In the genomic region with DNA sequence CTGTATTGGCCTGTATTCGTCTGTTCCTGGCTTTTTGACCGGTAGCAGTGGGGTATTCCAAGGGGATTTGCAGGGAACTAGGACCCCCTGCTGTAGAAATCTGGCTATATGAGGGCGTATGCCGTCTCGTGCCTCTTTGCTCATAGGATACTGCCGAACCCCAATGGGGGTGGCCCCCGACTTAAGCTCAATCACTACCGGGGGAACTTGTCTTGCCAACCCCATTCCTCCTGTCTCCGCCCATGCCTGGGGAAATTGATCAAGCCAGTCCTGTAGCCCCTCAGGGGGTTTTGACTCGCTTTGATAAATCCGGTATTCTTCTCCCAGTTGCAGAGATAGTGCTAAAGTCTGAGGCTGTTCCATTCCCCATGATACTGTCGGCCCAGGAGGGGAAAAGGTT, we compare ENCODE assay signal across 8 mouse cellular contexts.
A peak's percentile ranks its signal among the peaks of the same experiment; 100 is the strongest.
DNase-seq lines count a peak whose midpoint lies in the region; ATAC-seq lines count a peak whose summit lies in the region.
"Had no signal": no experiment of that assay in that cellular context is flagged by ENCODE, and none has a peak within 500 bp of the region (broad histone marks: within the 10 kb centered on the region; RNA-seq: fewer than 3 reads in every experiment).

No protein-coding gene starts in this region.

- H3K4me2 ChIP-seq in liver, embryonic 12.5 days = no peak overlapping the region
- H3K4me2 ChIP-seq in liver, embryonic 15.5 days = no peak overlapping the region

- 57% methylated on average over 12 of the region's 12 CpGs for WGBS in liver, embryonic 12.5 days (ENCODE audit: insufficient replicate concordance)
- 56% methylated on average over 12 of the region's 12 CpGs for WGBS in liver, embryonic 15.5 days (ENCODE audit: insufficient replicate concordance)

- peak; percentile 16 for DNase-seq in liver
- peak; percentile 11 for DNase-seq in embryo, embryonic 10.5 days (ENCODE audit: low spot score)
- peak; percentile 8 to 18 for DNase-seq in thymus, postnatal 10 days (ENCODE audit: low spot score in 2 of 2)
- DNase-seq in cerebellum, postnatal 14 days = no peak

- H3K4me3 ChIP-seq in liver, embryonic 12.5 days = no peak overlapping the region
- H3K4me3 ChIP-seq in liver, embryonic 15.5 days (replicated peaks) = no peak overlapping the region
- H3K4me3 ChIP-seq: megakaryocyte, embryonic 14.5 days had no signal

- H3K27me3 ChIP-seq in liver, embryonic 12.5 days (replicated peaks) = peaks cover 11% of the 10 kb centered on the region; the same call in 1 of the 2 replicates
- no peaks in the 10 kb centered on the region; the same call in 1 of the 2 replicates for H3K27me3 ChIP-seq in liver, embryonic 15.5 days
- H3K27me3 ChIP-seq: megakaryocyte, embryonic 14.5 days had no signal

- no peak overlapping the region for H3K9ac ChIP-seq in liver, embryonic 12.5 days
- H3K9ac ChIP-seq in liver, embryonic 15.5 days = no peak overlapping the region

- no peaks in the 10 kb centered on the region for H3K4me1 ChIP-seq in liver, embryonic 12.5 days
- no peaks in the 10 kb centered on the region for H3K4me1 ChIP-seq in liver, embryonic 15.5 days (replicated peaks)
- H3K4me1 ChIP-seq: megakaryocyte, embryonic 14.5 days had no signal

- ATAC-seq in liver, embryonic 12.5 days = no peak; the same call in 1 of the 2 replicates
- ATAC-seq in granulocyte monocyte progenitor cell, adult 5-6 weeks (replicated peaks; ENCODE audit: poor library complexity, severe bottlenecking) = peak; percentile 9; the same call in 1 of the 2 replicates
- ATAC-seq in liver, embryonic 15.5 days (ENCODE audit: insufficient read depth) = 0 out of 2 replicates have a peak, but pooled peaks have one; percentile 7

- H3K27ac ChIP-seq in liver, embryonic 12.5 days = no peak overlapping the region
- H3K27ac ChIP-seq in liver, embryonic 15.5 days (replicated peaks) = no peak overlapping the region

- peaks cover 77% of the 10 kb centered on the region for H3K9me3 ChIP-seq in liver, embryonic 12.5 days (replicated peaks)
- peaks cover 72% of the 10 kb centered on the region for H3K9me3 ChIP-seq in liver, embryonic 15.5 days (replicated peaks)

- peaks cover 27% of the 10 kb centered on the region for H3K36me3 ChIP-seq in liver, embryonic 12.5 days
- peaks cover 3% of the 10 kb centered on the region; the same call in 1 of the 2 replicates for H3K36me3 ChIP-seq in liver, embryonic 15.5 days (replicated peaks)

Comparison
In these comparisons a context has a peak if more than half of its experiments do, and no peak if none do; other contexts are left out.
1. DNase-seq: peak in liver (single experiment), embryo, embryonic 10.5 days (single experiment) and thymus, postnatal 10 days (2 of 2); none in cerebellum, postnatal 14 days (0 of 2).